Mouse (Mus musculus) cerebellum, adult 9-11 months (tissue): ENCODE measurements around the gene Wnt2.

Experiments used
- DNase-seq: peaks from one replicate; pipeline ENCODE4 v3.0.0; 2022

Gene Wnt2

GRCm38 (mm10) chr6:17977165-17977564 is 53.2 kb downstream of the Wnt2 start:
- no peak for DNase-seq

GRCm38 (mm10) chr6:17974416-17974815 is 56.0 kb downstream of the Wnt2 start:
- DNase-seq = no peak

GRCm38 (mm10) chr6:17971393-17971792 is 59.0 kb downstream of the Wnt2 start:
- no peak for DNase-seq

- DNase-seq = no peak
These were observed 60.6 kb downstream of the Wnt2 start for GRCm38 (mm10) chr6:17969815-17970214.

- DNase-seq = no peak
These were observed 61.8 kb downstream of the Wnt2 start for GRCm38 (mm10) chr6:17968467-17969144.

GRCm38 (mm10) chr6:17963455-17963854 is 66.9 kb downstream of the Wnt2 start:
- DNase-seq = no peak

- no peak for DNase-seq
These were observed 78.6 kb downstream of the Wnt2 start for GRCm38 (mm10) chr6:17951779-17952178.

GRCm38 (mm10) chr6:17949103-17949502 is 81.3 kb downstream of the Wnt2 start:
- DNase-seq = no peak

- DNase-seq = no peak
These were observed 83.1 kb downstream of the Wnt2 start for GRCm38 (mm10) chr6:17947130-17947831.

- no peak for DNase-seq
These were observed 83.9 kb downstream of the Wnt2 start for GRCm38 (mm10) chr6:17946456-17946855.

- DNase-seq = no peak
These were observed 86.3 kb downstream of the Wnt2 start for GRCm38 (mm10) chr6:17943877-17944617.

- DNase-seq = no peak
These were observed 88.0 kb downstream of the Wnt2 start for GRCm38 (mm10) chr6:17942344-17942743.

GRCm38 (mm10) chr6:17941916-17942315 is 88.5 kb downstream of the Wnt2 start:
- no peak for DNase-seq
